Mouse (Mus musculus) CH12.LX (cell line): ENCODE results near the gene Dcakd. TPM values are rescaled to one million over a fixed set of nuclear protein-coding genes. Genes with fewer than 3 reads are reported as not detected.

Experiments used
- DNase-seq: peaks from one replicate; pipeline ENCODE4 v3.0.0-alpha.2; 2013; ENCODE audit errors: extremely low read depth
- H3K27ac ChIP-seq: 2 replicates; pipeline ENCODE4 v1.5.1; 2012; ENCODE audit warnings: low read depth, mild to moderate bottlenecking, control low read depth, moderate library complexity; ENCODE audit not compliant: insufficient read depth
- H3K27me3 ChIP-seq: replicated peaks from 2 replicates; pipeline ENCODE3; 2012; ENCODE audit warnings: inconsistent platforms
- H3K36me3 ChIP-seq, 2 experiments: replicated peaks in 1 of 2; 2 replicates each; pipeline versions ENCODE3 to v1.6.1; 2012; ENCODE audit warnings: inconsistent platforms in 1 of 2, low read length in 1 of 2, mild to moderate bottlenecking in 1 of 2, mixed read lengths in 1 of 2, moderate library complexity in 1 of 2; ENCODE audit not compliant: control insufficient read depth in 1 of 2, insufficient read depth in 1 of 2
- H3K4me1 ChIP-seq, 2 experiments: 2 replicates each; pipeline ENCODE4 v1.6.1; 2012; ENCODE audit warnings: inconsistent platforms in 1 of 2, moderate library complexity in 1 of 2; ENCODE audit not compliant: insufficient read depth in 2 of 2, control insufficient read depth in 1 of 2
- H3K4me2 ChIP-seq: 2 replicates; pipeline ENCODE4 v1.6.1; 2012; ENCODE audit warnings: low read depth, mild to moderate bottlenecking, control low read depth; ENCODE audit not compliant: poor library complexity, insufficient read depth, severe bottlenecking
- H3K4me3 ChIP-seq, 3 experiments: fragments of 150-350 bp in 1 of 3; sonication (generic) in 1 of 3; replicated peaks in 1 of 3; 2 replicates each; pipeline versions ENCODE3 to v1.5.1; 2011 to 2012; ENCODE audit warnings: low read depth in 2 of 3, low read length in 2 of 3, mild to moderate bottlenecking in 2 of 3, moderate library complexity in 2 of 3, control low read depth in 1 of 3, improper control_type of control experiment in 1 of 3, inconsistent platforms in 1 of 3, mixed read lengths in 1 of 3; ENCODE audit not compliant: poor library complexity in 1 of 3
- H3K79me2 ChIP-seq: replicated peaks from 2 replicates; pipeline ENCODE4 v1.6.1; 2012; ENCODE audit warnings: mild to moderate bottlenecking, moderate library complexity; ENCODE audit not compliant: control insufficient read depth, poor library complexity, insufficient read depth, severe bottlenecking; ENCODE audit errors: extremely low read depth
- H3K9ac ChIP-seq: 2 replicates; pipeline ENCODE4 v1.6.1; 2012; ENCODE audit warnings: low read depth, mild to moderate bottlenecking, control low read depth, moderate library complexity; ENCODE audit not compliant: insufficient read depth
- H3K9me3 ChIP-seq: replicated peaks from 2 replicates; pipeline ENCODE3; 2012; ENCODE audit warnings: low read length, inconsistent platforms, mixed read lengths
- CHD1 ChIP-seq: IDR thresholded peaks from 2 replicates; pipeline ENCODE4 v1.6.1; 2012; ENCODE audit warnings: low read depth, low read length, improper control_type of control experiment, inconsistent platforms
- CHD2 ChIP-seq: IDR thresholded peaks from 2 replicates; pipeline ENCODE4 v1.6.1; 2011; ENCODE audit warnings: low read length, improper control_type of control experiment
- E2F4 ChIP-seq: IDR thresholded peaks from 2 replicates; pipeline ENCODE4 v1.6.1; 2011; ENCODE audit warnings: low read depth, low read length, improper control_type of control experiment; ENCODE audit not compliant: insufficient replicate concordance
- ELF1 ChIP-seq: IDR thresholded peaks from 2 replicates; pipeline ENCODE4 v1.6.1; 2014; ENCODE audit warnings: low read depth, mild to moderate bottlenecking, inconsistent platforms, low read length, improper control_type of control experiment
- EP300 ChIP-seq: IDR thresholded peaks from 2 replicates; pipeline ENCODE4 v1.6.1; 2011; ENCODE audit warnings: low read length, improper control_type of control experiment
- ETS1 ChIP-seq: conservative IDR thresholded peaks from 2 replicates; pipeline ENCODE4 v1.6.1; 2012; ENCODE audit warnings: low read depth, mild to moderate bottlenecking, inconsistent platforms, low read length, improper control_type of control experiment, moderate library complexity
- GABPA ChIP-seq: IDR thresholded peaks from 2 replicates; pipeline ENCODE4 v1.6.1; 2012; ENCODE audit warnings: low read depth, low read length, improper control_type of control experiment, inconsistent platforms; ENCODE audit not compliant: insufficient replicate concordance
- HCFC1 ChIP-seq: IDR thresholded peaks from 2 replicates; pipeline ENCODE4 v1.6.1; 2012; ENCODE audit warnings: low read depth, mild to moderate bottlenecking, inconsistent platforms, low read length, improper control_type of control experiment
- JUND ChIP-seq: conservative IDR thresholded peaks from 2 replicates; pipeline ENCODE4 v1.6.1; 2011; ENCODE audit warnings: low read depth, low read length, improper control_type of control experiment
- KAT2A ChIP-seq: IDR thresholded peaks from 2 replicates; pipeline ENCODE4 v1.6.1; 2012; ENCODE audit warnings: low read length, improper control_type of control experiment, inconsistent platforms; ENCODE audit not compliant: insufficient replicate concordance
- MAFK ChIP-seq: IDR thresholded peaks from 2 replicates; pipeline ENCODE4 v1.6.1; 2011; ENCODE audit warnings: low read length, improper control_type of control experiment; ENCODE audit not compliant: insufficient replicate concordance
- MAZ ChIP-seq: IDR thresholded peaks from 2 replicates; pipeline ENCODE4 v1.6.1; 2012; ENCODE audit warnings: low read depth, mild to moderate bottlenecking, inconsistent platforms, low read length, improper control_type of control experiment, moderate library complexity
- MXI1 ChIP-seq: IDR thresholded peaks from 2 replicates; pipeline ENCODE4 v1.6.1; 2011; ENCODE audit warnings: mild to moderate bottlenecking, low read depth, low read length, improper control_type of control experiment
- MYC ChIP-seq: IDR thresholded peaks from 2 replicates; pipeline ENCODE4 v1.6.1; 2011; ENCODE audit warnings: low read depth, mild to moderate bottlenecking, improper control_type of control experiment, low read length
- NELFE ChIP-seq: IDR thresholded peaks from 2 replicates; pipeline ENCODE4 v1.6.1; 2011; ENCODE audit warnings: low read depth, low read length, improper control_type of control experiment
- NRF1 ChIP-seq: IDR thresholded peaks from 2 replicates; pipeline ENCODE4 v1.6.1; 2014; ENCODE audit warnings: low read depth, mild to moderate bottlenecking, inconsistent platforms, low read length, improper control_type of control experiment, moderate library complexity
- POLR2A ChIP-seq: IDR thresholded peaks from 2 replicates; pipeline ENCODE4 v1.6.1; 2011; ENCODE audit warnings: low read depth, mild to moderate bottlenecking, improper control_type of control experiment, low read length
- RAD21 ChIP-seq: IDR thresholded peaks from 2 replicates; pipeline ENCODE4 v1.6.1; 2011; ENCODE audit warnings: low read depth, mild to moderate bottlenecking, low read length, improper control_type of control experiment, moderate library complexity
- RCOR1 ChIP-seq: conservative IDR thresholded peaks from 2 replicates; pipeline ENCODE4 v1.6.1; 2012; ENCODE audit warnings: low read depth, mild to moderate bottlenecking, inconsistent platforms, low read length, improper control_type of control experiment
- SIN3A ChIP-seq: IDR thresholded peaks from 2 replicates; pipeline ENCODE4 v1.6.1; 2012; ENCODE audit warnings: low read length, improper control_type of control experiment, inconsistent platforms
- SMC3 ChIP-seq: IDR thresholded peaks from 2 replicates; pipeline ENCODE4 v1.6.1; 2011; ENCODE audit warnings: low read depth, low read length, improper control_type of control experiment
- TBP ChIP-seq: conservative IDR thresholded peaks from 2 replicates; pipeline ENCODE4 v1.6.1; 2011; ENCODE audit warnings: low read depth, low read length, improper control_type of control experiment
- TCF12 ChIP-seq: IDR thresholded peaks from 2 replicates; pipeline ENCODE4 v1.6.1; 2014; ENCODE audit warnings: low read depth, mild to moderate bottlenecking, inconsistent platforms, low read length, improper control_type of control experiment
- UBTF ChIP-seq: IDR thresholded peaks from 2 replicates; pipeline ENCODE4 v1.6.1; 2012; ENCODE audit warnings: low read depth, mild to moderate bottlenecking, inconsistent platforms, low read length, improper control_type of control experiment, moderate library complexity
- USF2 ChIP-seq: conservative IDR thresholded peaks from 2 replicates; pipeline ENCODE4 v1.6.1; 2011; ENCODE audit warnings: low read depth, low read length, improper control_type of control experiment
- ZC3H11A ChIP-seq: IDR thresholded peaks from 2 replicates; pipeline ENCODE4 v1.6.1; 2012; ENCODE audit warnings: low read depth, mild to moderate bottlenecking, inconsistent platforms, low read length, improper control_type of control experiment
- ZKSCAN1 ChIP-seq: IDR thresholded peaks from 2 replicates; pipeline ENCODE4 v1.6.1; 2012; ENCODE audit warnings: low read depth, inconsistent platforms, low read length, improper control_type of control experiment, borderline replicate concordance
- ZMIZ1 ChIP-seq: IDR thresholded peaks from 2 replicates; pipeline ENCODE4 v1.6.1; 2012; ENCODE audit warnings: low read depth, mild to moderate bottlenecking, inconsistent platforms, low read length, improper control_type of control experiment
- dilution Hi-C: fragments of 300-500 bp; cut with MboI; formaldehyde crosslinking; loops from 2 replicates; pipeline ENCODE4 v1.14.3; 2020; ENCODE audit warnings: low sequenced_read_pairs; ENCODE audit not compliant: extremely low pct_unique_long_range_greater_than_20kb, extremely low pct_ligation_motif_present
- in situ Hi-C: fragments of 300-500 bp; cut with MboI; formaldehyde crosslinking; loops from 3 replicates; pipeline ENCODE4 v1.14.3; 2019; ENCODE audit warnings: low sequenced_read_pairs, low pct_ligation_motif_present, low pct_unique_long_range_greater_than_20kb, mixed read lengths
- polyA plus RNA-seq: library from polyadenylated mRNA; unstranded; fragments of >175 nt; gene quantifications from 2 replicates; pipeline ENCODE4 v1.2.1, GENCODE M21; 2012; ENCODE audit warnings: low read depth; ENCODE audit not compliant: insufficient read length
- total RNA-seq, 2 experiments: library from RNA; depleted of rRNA; stranded (reverse); fragments of 300-350 nt in 1 of 2; fragments of >200 nt in 1 of 2; gene quantifications; 2 replicates each; pipeline ENCODE4 v1.2.3; 2012 to 2014

Dcakd gene
- total and polyA plus RNA-seq, 3 experiments = 8.8 to 89.0 (median 24.0) TPM

DNA sequence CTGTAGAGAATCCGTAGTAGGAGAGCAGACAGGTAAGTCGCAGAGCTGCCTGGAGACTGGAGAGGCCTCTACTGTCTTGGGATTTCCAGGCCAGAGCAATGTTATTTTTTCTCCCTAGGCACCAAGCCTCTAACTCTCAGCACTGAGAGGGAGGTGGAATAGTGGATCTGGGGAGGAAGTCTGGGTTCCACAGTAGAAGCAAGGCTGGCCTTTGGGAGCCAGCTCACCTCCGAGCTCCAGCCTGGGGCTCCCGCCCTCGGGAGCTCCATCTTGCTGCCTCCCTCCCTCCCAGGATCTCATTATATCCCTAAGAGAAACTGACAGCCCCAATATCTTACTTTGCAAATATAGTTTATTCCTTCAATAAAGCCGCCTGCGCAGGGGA, 65.3 kb downstream of the Dcakd start:
- dilution Hi-C loops = no loop called here
- DNase-seq = no peak
- no peak overlapping the region for H3K4me3 ChIP-seq
- no peaks in the 10 kb centered on the region for H3K4me1 ChIP-seq
- in situ Hi-C loops = no loop called here
- no peak overlapping the region for H3K27ac ChIP-seq
- no peaks in the 10 kb centered on the region for H3K9me3 ChIP-seq
- TF ChIP-seq NRF1 (no peak), MAFK (no peak), SIN3A (no peak)
- no peaks in the 10 kb centered on the region for H3K79me2 ChIP-seq
- no peak overlapping the region for H3K4me2 ChIP-seq
- no peak overlapping the region for H3K9ac ChIP-seq
- H3K36me3 ChIP-seq = no peaks in the 10 kb centered on the region
- H3K27me3 ChIP-seq = peaks cover 79% of the 10 kb centered on the region

DNA sequence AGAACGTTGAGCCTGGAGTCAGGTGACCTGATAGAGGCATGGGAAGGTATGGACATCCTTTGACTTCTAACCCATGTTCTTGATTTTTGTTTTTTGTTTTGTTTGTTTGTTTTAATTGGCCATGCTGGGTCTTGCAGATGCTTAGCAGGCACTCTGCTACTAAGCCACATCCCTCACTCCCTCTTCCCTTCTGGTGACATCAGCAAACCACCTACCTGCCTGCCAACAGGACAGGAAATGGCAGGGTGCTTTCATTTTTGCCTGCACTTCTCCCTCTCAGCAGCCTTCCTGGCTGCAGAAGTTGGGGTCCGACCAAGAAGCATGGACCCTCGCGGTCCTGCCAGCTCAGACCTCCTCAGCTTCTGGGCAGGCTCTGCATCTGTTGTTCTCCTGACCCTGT, 67.1 kb downstream of the Dcakd start:
- H3K27me3 ChIP-seq = peaks cover 80% of the 10 kb centered on the region
- in situ Hi-C loops = no loop called here
- no peak for DNase-seq

DNA sequence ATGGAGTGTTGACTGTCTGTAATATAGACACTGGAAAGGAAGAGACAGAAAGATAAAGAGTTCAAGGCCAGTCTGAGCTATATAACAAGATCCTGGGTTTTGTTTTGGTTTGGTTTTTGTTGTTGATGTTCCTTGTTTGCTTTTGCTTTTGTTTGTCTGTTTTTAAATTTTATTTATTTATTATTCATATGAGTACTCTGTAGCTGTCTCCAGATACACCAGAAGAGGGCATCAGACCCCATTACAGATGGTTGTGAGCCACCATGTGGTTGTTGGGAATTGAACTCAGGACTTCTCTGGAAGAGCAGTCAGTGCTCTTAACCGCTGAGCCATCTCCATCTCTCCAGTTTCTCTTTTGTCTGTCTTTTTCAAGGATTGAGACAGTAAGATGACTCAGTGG, 69.3 kb downstream of the Dcakd start:
- Histone ChIP-seq H3K9ac (no peak overlapping the region), H3K27me3 (peaks cover 81% of the 10 kb centered on the region), H3K4me2 (no peak overlapping the region), H3K27ac (no peak overlapping the region), H3K9me3 (no peaks in the 10 kb centered on the region), H3K79me2 (no peaks in the 10 kb centered on the region), H3K4me1 (no peaks in the 10 kb centered on the region), H3K4me3 (no peak overlapping the region), H3K36me3 (no peaks in the 10 kb centered on the region)
- dilution Hi-C loops (no loop called here), in situ Hi-C loops (no loop called here)
- DNase-seq = no peak
- no peak for TF ChIP-seq USF2
- TF ChIP-seq MAFK = no peak
- no peak for TF ChIP-seq EP300
- 0 out of 2 replicates have a peak, but pooled peaks have one; percentile 17 for TF ChIP-seq MYC
- no peak for TF ChIP-seq ETS1
- TF ChIP-seq ZC3H11A = no peak
- TF ChIP-seq TCF12 = no peak
- no peak for TF ChIP-seq RCOR1
- TF ChIP-seq NELFE = no peak
- no peak for TF ChIP-seq HCFC1
- peak; percentile 32 for TF ChIP-seq SMC3
- no peak for TF ChIP-seq CHD1
- TF ChIP-seq MXI1 = no peak
- no peak for TF ChIP-seq UBTF
- no peak; the same call in 1 of the 2 replicates for TF ChIP-seq RAD21
- TF ChIP-seq TBP = no peak
- no peak for TF ChIP-seq ZKSCAN1
- no peak for TF ChIP-seq POLR2A
- no peak for TF ChIP-seq KAT2A
- TF ChIP-seq MAZ = no peak

More for the DNA sequence above, 67.1 kb downstream of the Dcakd start:
- Histone ChIP-seq H3K4me3 (no peak overlapping the region), H3K9me3 (no peaks in the 10 kb centered on the region), H3K4me1 (no peaks in the 10 kb centered on the region), H3K36me3 (no peaks in the 10 kb centered on the region), H3K9ac (no peak overlapping the region), H3K79me2 (no peaks in the 10 kb centered on the region), H3K4me2 (no peak overlapping the region), H3K27ac (no peak overlapping the region)
- TF ChIP-seq UBTF (no peak), E2F4 (no peak), NELFE (no peak), ZMIZ1 (no peak), ETS1 (no peak), ELF1 (no peak), SIN3A (no peak), NRF1 (no peak), JUND (no peak), CHD1 (no peak), TCF12 (no peak), GABPA (no peak), EP300 (no peak), CHD2 (no peak), ZC3H11A (no peak), SMC3 (no peak)
- dilution Hi-C loops = no loop called here
